Mouse (Mus musculus): ENCODE measurements around the gene Dtnb. TPM values are rescaled to one million over a fixed set of nuclear protein-coding genes. Genes with fewer than 3 reads are reported as not detected.

The Dtnb gene
- polyA plus RNA-seq, 1 experiment: 15.9 TPM

DNA sequence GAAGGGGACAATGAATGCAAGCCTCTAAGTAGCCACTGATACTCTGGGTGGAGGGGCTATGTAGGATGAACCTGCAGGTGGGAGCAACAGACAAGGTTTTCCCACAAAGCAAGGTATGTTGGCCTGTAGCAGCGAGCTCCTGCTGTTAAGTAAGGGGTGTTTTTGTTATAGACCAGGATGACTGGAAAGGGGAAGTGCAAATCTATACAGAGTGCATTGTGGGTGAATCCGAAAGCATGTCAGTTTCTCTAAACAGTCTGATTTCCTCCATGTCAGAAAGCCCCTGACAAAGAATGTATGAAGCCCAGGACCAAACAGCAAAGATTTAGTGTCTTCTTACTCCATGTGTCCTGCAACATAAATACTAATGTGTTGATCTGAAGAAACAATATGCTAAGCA, 198.9 kb downstream of the Dtnb start:
- H3K27me3 ChIP-seq (ENCODE audit: control insufficient read depth, insufficient read depth, low read length): no peaks in the 10 kb centered on the region

GRCm38 (mm10) chr12:3773643-3774042, 201.5 kb downstream of the Dtnb start:
- H3K4me1 ChIP-seq (ENCODE audit: control insufficient read depth, insufficient read depth, insufficient read length, low read length): peaks cover 20% of the 10 kb centered on the region
- H3K4me3 ChIP-seq (ENCODE audit: low read depth, low read length): no peak overlapping the region
- no peaks in the 10 kb centered on the region for H3K36me3 ChIP-seq (ENCODE audit: control insufficient read depth, insufficient read depth, low read length)
- TF ChIP-seq POLR2A (IDR thresholded peaks at IDR 0.05; ENCODE audit: low read depth, low read length) (no peak), CTCF (IDR thresholded peaks at IDR 0.05; ENCODE audit: extremely low read depth, insufficient read length, insufficient replicate concordance, low read depth, low read length) (no peak)
- no peaks in the 10 kb centered on the region for H3K27me3 ChIP-seq (ENCODE audit: control insufficient read depth, insufficient read depth, low read length)
- no peak overlapping the region for H3K27ac ChIP-seq (ENCODE audit: insufficient read depth, low read depth, low read length)
- 89% methylated on average over 3 of the region's 3 CpGs for WGBS

More for the DNA sequence above, 198.9 kb downstream of the Dtnb start:
- TF ChIP-seq CTCF (IDR thresholded peaks at IDR 0.05; ENCODE audit: extremely low read depth, insufficient read length, insufficient replicate concordance, low read depth, low read length) (no peak), POLR2A (IDR thresholded peaks at IDR 0.05; ENCODE audit: low read depth, low read length) (no peak)
- Histone ChIP-seq H3K4me3 (ENCODE audit: low read depth, low read length) (no peak overlapping the region), H3K27ac (ENCODE audit: insufficient read depth, low read depth, low read length) (peak overlapping the region; percentile 25; the same call in 1 of the 2 replicates), H3K36me3 (ENCODE audit: control insufficient read depth, insufficient read depth, low read length) (no peaks in the 10 kb centered on the region), H3K4me1 (ENCODE audit: control insufficient read depth, insufficient read depth, insufficient read length, low read length) (peaks cover 8% of the 10 kb centered on the region)
- WGBS: 87% methylated on average over 2 of the region's 2 CpGs

DNA sequence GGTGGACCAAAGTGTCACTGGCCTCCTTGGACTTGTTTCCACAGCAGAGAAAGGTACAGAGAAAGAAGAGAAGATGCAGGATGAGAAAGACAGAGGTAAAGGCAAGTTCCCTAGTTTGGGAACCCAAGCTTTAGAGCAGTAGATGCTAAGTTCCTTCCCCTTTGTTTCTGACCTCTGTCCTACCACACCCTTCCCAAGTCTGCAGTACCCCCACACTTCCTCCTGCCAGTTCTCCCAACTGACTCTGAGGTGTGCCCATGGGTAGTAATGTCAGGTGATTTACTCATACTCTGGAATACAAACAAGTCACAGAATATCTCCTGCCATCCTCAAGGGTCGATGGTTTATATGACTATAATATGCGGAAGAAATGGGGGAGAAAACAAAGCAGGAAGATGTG, 203.8 kb downstream of the Dtnb start:
- WGBS: 36% methylated on average over 2 of the region's 2 CpGs
- peaks cover 31% of the 10 kb centered on the region for H3K4me1 ChIP-seq (ENCODE audit: control insufficient read depth, insufficient read depth, insufficient read length, low read length)
- no peak overlapping the region for H3K4me3 ChIP-seq (ENCODE audit: low read depth, low read length)
- TF ChIP-seq CTCF (IDR thresholded peaks at IDR 0.05; ENCODE audit: extremely low read depth, insufficient read length, insufficient replicate concordance, low read depth, low read length) (no peak), POLR2A (IDR thresholded peaks at IDR 0.05; ENCODE audit: low read depth, low read length) (no peak)
- no peaks in the 10 kb centered on the region for H3K36me3 ChIP-seq (ENCODE audit: control insufficient read depth, insufficient read depth, low read length)
- H3K27me3 ChIP-seq (ENCODE audit: control insufficient read depth, insufficient read depth, low read length): no peaks in the 10 kb centered on the region
- peak overlapping the region; percentile 76 for H3K27ac ChIP-seq (ENCODE audit: insufficient read depth, low read depth, low read length)

DNA sequence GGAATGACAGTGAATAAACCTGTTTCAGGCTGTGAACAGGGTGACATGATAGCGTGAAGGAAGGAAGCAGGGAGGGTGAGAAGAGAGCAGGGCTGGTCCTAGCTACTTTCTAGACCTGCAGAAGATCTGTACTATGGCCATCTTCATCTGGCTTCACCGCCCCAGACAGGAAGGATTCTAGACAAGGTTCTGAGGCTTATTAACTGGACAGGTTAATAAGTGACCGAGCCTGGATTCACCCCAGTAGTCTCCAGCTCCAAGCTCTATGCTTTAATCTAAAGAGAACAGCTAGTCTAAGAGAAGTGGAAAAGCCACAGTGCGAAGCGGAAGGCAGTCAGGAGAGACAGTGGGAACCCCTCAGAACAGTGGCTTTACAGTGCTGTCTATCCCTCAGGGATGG, 205.5 kb downstream of the Dtnb start:
- 65% methylated on average over 5 of the region's 5 CpGs for WGBS
- no peaks in the 10 kb centered on the region for H3K27me3 ChIP-seq (ENCODE audit: control insufficient read depth, insufficient read depth, low read length)
- no peaks in the 10 kb centered on the region for H3K36me3 ChIP-seq (ENCODE audit: control insufficient read depth, insufficient read depth, low read length)
- peaks cover 35% of the 10 kb centered on the region for H3K4me1 ChIP-seq (ENCODE audit: control insufficient read depth, insufficient read depth, insufficient read length, low read length)
- TF ChIP-seq POLR2A (IDR thresholded peaks at IDR 0.05; ENCODE audit: low read depth, low read length) (no peak), CTCF (IDR thresholded peaks at IDR 0.05; ENCODE audit: extremely low read depth, insufficient read length, insufficient replicate concordance, low read depth, low read length) (no peak)
- H3K27ac ChIP-seq (ENCODE audit: insufficient read depth, low read depth, low read length): no peak overlapping the region
- H3K4me3 ChIP-seq (ENCODE audit: low read depth, low read length): no peak overlapping the region

DNA sequence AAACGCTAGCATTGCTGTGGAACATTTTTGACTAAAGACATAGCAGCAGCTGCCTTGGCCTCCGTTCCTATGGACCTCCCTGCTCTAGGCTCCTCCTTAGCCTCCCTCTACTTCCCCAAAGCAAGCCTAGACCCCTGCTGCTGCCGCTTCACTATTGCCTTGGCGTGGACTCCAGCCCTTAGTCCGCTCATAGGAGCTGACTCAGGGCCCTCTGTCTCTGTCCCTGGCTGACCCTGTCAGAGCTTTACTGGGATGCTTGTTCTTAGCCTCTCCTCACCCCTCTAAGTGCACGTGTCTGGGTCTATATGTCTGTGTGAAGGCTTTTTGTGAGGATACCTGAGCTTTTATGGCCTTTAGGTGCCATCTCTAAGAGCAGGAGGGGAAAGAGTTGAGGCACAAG, 206.1 kb downstream of the Dtnb start:
- Histone ChIP-seq H3K27me3 (ENCODE audit: control insufficient read depth, insufficient read depth, low read length) (no peaks in the 10 kb centered on the region), H3K36me3 (ENCODE audit: control insufficient read depth, insufficient read depth, low read length) (no peaks in the 10 kb centered on the region), H3K27ac (ENCODE audit: insufficient read depth, low read depth, low read length) (no peak overlapping the region), H3K4me3 (ENCODE audit: low read depth, low read length) (no peak overlapping the region), H3K4me1 (ENCODE audit: control insufficient read depth, insufficient read depth, insufficient read length, low read length) (peaks cover 35% of the 10 kb centered on the region)
- TF ChIP-seq POLR2A (IDR thresholded peaks at IDR 0.05; ENCODE audit: low read depth, low read length): no peak
- no peak for TF ChIP-seq CTCF (IDR thresholded peaks at IDR 0.05; ENCODE audit: extremely low read depth, insufficient read length, insufficient replicate concordance, low read depth, low read length)
- 91% methylated on average over 6 of the region's 6 CpGs for WGBS

DNA sequence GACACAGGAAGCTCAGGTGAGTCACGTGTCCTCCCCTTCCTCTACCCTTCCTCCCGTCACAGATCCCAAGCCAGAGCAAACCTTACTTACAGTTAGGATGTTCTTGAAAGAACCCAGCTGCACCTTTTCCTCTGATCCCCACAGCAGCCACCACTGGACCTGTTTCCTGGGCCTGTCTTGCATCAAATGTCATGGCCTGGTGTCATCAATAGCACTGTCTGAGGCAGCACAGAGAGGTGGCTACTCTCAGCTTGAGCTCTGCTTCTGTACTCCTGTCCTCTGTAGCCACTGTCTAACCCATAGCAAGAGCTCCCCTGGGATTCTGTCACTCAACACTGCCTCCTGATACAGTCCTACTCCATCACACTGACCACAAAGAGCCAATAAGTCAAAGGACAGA, 207.5 kb downstream of the Dtnb start:
- Histone ChIP-seq H3K27me3 (ENCODE audit: control insufficient read depth, insufficient read depth, low read length) (no peaks in the 10 kb centered on the region), H3K4me1 (ENCODE audit: control insufficient read depth, insufficient read depth, insufficient read length, low read length) (peaks cover 41% of the 10 kb centered on the region), H3K4me3 (ENCODE audit: low read depth, low read length) (no peak overlapping the region), H3K36me3 (ENCODE audit: control insufficient read depth, insufficient read depth, low read length) (no peaks in the 10 kb centered on the region), H3K27ac (ENCODE audit: insufficient read depth, low read depth, low read length) (no peak overlapping the region)
- WGBS: 81% methylated on average over 2 of the region's 2 CpGs
- TF ChIP-seq POLR2A (IDR thresholded peaks at IDR 0.05; ENCODE audit: low read depth, low read length) (no peak), CTCF (IDR thresholded peaks at IDR 0.05; ENCODE audit: extremely low read depth, insufficient read length, insufficient replicate concordance, low read depth, low read length) (no peak)

GRCm38 (mm10) chr12:3780405-3780891, 208.3 kb downstream of the Dtnb start:
- Histone ChIP-seq H3K27me3 (ENCODE audit: control insufficient read depth, insufficient read depth, low read length) (no peaks in the 10 kb centered on the region), H3K36me3 (ENCODE audit: control insufficient read depth, insufficient read depth, low read length) (no peaks in the 10 kb centered on the region), H3K4me3 (ENCODE audit: low read depth, low read length) (no peak overlapping the region), H3K27ac (ENCODE audit: insufficient read depth, low read depth, low read length) (peak overlapping the region; percentile 85), H3K4me1 (ENCODE audit: control insufficient read depth, insufficient read depth, insufficient read length, low read length) (peaks cover 41% of the 10 kb centered on the region)
- peak; percentile 46; the same call in 1 of the 2 replicates for TF ChIP-seq POLR2A (IDR thresholded peaks at IDR 0.05; ENCODE audit: low read depth, low read length)
- TF ChIP-seq CTCF (IDR thresholded peaks at IDR 0.05; ENCODE audit: extremely low read depth, insufficient read length, insufficient replicate concordance, low read depth, low read length): no peak
- WGBS: 23% methylated on average over 8 of the region's 8 CpGs
